Mouse (Mus musculus) adrenal gland, adult 2 months (tissue): ENCODE measurements around the gene Ergic1. TPM values are rescaled to one million over a fixed set of nuclear protein-coding genes. Genes with fewer than 3 reads are reported as not detected.

Experiments used
- DNase-seq: peaks from one replicate; pipeline ENCODE4 v3.0.0; 2021
- polyA plus RNA-seq: library from polyadenylated mRNA; depleted of rRNA; stranded (reverse); fragments of >200 nt; gene quantifications from 2 replicates; pipeline ENCODE4 v1.2.3, GENCODE M21; 2012
- total RNA-seq, 2 experiments: library from RNA; stranded (reverse); gene quantifications; 2 replicates each; pipeline ENCODE4 v1.2.3; 2021

Ergic1 gene
- total and polyA plus RNA-seq, 3 experiments = 156 to 170 (median 166) TPM

DNA sequence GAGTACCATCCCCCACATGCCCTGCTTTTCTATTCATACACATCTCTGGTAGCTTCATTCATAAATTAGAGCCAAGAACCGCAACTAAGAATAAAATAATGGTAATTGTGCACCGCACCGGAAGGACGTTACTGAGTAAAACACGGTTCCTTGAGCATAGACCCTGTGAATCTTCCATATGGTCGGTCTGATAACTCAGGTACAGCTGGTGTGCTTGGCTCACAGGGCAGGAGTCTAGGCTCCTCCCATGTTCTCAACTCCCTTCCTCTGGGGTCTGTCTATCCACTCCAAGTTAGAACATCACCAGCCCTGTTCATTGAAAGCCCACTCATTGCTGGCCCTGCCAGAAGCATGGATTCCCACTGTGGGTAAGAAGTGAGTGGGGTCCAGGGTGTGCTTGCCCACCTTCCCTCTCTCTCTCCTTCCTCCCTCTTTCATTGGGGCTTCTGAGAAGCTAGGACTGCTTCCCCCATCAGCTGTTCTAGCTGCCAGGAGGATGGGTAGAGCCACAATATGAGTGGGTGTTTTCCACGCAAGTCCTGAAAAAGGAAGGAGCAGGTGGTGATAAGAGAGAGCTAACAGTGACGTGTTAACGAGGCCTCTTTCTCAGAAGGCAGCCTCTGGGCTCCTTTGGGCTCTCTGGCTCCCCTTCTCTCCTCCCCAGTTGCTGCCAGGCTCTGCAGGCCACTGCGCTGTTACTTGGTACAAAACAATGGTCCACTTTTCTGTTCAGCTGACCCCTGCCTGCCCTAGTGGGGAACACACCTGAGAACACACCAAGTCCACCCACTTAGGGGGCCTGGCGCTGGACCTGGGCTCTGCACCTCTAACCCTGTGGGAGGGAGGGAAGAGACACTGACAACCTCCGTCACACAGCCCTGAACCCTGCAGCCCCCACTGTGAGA, 14.7 kb downstream of the Ergic1 start:
- DNase-seq = no peak

- peak; percentile 83 for DNase-seq
Measured at GRCm38 (mm10) chr17:26576833-26577232, 15.5 kb downstream of the Ergic1 start.

- no peak for DNase-seq
Measured at GRCm38 (mm10) chr17:26577309-26577708, 16.0 kb downstream of the Ergic1 start.

- DNase-seq = no peak
Measured at GRCm38 (mm10) chr17:26578162-26578561, 16.9 kb downstream of the Ergic1 start.

GRCm38 (mm10) chr17:26578771-26579170, 17.5 kb downstream of the Ergic1 start:
- no peak for DNase-seq

DNA sequence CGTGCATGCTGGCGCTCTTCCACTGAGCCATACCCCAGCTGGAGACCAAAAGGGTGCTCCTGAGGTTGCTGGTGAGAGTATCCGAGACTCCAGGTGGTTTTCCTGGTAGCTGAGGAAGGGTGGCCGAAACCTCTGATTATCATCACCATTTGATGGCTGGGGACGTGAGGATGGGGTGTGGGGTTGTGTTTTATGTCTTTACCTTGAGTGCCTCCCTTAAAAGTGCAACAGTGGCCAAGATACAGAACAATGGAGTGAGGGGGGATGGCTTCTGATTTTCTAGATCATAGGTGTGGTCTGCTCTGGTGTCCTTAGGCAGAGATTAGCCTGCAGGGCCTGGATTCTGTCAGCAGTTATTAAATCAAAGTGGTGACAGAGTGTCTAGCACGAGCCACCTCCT, 18.1 kb downstream of the Ergic1 start:
- no peak for DNase-seq

DNA sequence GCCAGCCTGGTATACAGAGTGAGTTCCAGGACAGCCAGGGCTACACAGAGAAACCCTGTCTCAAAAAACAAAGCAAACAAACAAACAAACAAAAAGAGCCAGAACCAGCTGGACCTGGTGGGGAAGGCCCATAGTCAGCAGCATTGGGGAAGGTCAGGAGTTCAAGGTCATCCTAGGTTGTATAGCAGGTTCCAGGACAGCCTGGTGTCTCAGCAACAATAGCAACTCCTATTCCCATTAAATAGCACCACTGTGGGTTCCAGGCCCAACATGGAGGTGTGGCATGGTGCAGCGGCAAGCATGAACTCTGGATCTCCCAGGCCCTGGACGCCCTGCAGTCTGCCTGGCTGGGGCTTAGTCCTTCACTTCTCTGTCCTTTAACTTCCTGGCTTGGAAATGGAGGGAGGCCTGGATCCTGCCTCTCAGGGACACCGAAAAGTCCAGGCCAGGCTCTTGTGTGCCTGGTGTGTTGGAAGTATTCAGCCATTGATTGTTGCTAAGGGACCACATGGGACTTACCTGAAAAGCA, 19.6 kb downstream of the Ergic1 start:
- no peak for DNase-seq

GRCm38 (mm10) chr17:26582297-26582696, 21.0 kb downstream of the Ergic1 start:
- DNase-seq = peak; percentile 91

DNA sequence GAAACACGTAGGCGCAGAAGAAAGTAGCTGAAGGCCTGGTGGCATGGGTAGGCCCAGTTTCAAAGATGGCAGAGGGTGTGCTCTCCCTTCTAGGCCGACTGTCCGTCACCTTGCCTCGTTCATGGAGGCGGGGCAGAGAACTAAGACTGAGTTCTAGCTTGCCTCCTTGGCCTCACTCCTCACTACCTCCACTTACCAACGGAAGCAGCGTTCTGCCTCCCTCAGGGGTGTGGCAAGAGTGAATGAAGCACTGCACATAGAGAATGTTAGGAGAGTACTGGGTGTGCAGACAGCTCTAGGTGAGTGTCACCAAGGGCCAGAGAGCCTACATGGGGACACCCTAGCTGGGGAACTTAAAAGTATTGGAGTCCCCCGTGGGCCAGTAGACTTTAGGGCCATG, 21.8 kb downstream of the Ergic1 start:
- no peak for DNase-seq

DNA sequence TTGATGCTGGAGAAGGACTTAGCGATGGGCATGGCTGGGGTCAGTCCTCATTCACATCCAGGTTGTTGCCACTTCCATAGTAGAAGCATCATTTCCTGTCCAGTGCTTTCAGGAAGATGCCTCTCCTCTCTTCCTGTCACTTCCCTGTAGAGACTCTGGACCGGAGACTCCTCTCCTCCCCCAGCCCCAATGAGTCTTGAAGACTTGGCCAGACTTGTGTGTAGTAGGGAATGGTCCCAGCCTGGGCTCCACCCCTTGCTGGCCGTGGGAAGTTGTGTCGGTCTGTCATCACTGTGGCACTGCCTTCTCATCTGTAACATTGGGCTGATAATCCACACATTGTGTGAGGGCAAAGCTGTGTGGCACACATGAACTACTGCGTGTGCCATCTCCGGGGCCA, 22.3 kb downstream of the Ergic1 start:
- DNase-seq = no peak

DNA sequence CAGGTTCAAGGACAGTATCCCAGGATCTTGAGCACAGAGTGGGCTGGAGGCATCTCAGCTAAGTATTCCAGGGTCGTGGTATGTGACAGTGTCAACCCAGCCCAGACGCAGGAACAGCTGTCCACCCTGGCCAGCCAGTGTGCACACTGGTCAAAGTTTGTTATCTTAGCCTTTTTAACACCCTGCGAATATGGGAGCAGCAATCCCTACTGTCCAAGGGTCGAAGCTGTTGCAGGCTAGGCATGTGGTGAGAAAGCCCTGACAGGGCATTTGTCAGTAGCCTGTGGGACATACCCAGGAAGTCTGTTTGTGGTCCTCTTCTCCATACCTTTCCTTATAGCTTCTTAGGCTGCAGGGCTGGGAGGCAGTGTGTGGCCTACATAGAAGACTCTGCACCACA, 22.8 kb downstream of the Ergic1 start:
- peak; percentile 51 for DNase-seq

DNA sequence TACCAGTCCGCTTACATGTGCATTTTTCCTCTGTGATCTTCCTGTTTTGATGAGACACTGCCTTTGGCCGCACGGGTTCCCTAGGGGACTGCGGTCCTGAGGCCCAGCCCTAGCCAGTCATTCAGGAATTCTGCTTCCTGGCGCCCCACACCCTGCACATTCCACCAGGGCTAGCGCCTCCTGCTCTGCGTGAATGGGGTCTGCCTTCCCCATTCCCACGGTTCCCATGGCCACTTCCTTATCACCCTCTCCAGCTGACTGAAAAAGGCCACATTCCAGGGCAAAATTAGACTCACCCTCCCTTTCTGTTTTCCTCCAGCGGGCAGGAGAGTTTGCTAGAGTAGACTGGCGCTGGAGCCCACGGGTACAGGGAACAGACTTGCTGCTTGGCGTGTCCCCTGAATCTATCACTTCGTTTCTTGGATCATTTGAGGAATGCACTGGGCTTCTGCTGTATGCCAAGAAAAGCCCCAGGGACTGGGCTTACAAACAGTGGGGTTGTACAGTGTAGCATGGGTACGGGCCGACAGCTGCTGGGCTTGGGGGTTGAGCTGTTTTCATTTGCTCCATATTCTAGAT, 23.4 kb downstream of the Ergic1 start:
- DNase-seq = peak; percentile 87

DNA sequence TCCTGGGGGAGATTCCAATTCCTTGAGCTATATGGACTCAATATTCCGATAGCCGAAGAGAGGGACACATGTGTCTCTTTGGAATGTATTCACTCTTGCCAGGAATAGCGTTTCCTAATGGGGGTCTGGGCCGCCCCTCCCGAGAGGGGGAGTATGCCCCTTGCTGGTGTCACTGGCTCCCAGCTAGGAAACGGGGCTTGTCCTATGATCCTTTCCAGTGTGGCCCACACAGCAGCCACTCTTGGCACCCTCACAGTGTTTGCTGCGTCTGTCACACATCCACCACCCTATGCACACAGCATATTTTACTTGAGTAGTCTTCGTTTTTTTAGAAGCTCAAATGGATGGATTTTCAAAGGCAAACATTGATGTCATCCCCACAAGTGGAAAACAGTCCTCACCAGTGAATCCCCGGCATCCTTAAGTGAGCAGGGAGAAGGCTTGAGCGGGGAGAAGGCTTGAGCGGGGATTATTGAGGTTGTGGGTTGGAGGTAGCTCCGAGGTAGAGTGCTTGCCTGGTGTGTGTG, 26.7 kb downstream of the Ergic1 start:
- DNase-seq = no peak

DNA sequence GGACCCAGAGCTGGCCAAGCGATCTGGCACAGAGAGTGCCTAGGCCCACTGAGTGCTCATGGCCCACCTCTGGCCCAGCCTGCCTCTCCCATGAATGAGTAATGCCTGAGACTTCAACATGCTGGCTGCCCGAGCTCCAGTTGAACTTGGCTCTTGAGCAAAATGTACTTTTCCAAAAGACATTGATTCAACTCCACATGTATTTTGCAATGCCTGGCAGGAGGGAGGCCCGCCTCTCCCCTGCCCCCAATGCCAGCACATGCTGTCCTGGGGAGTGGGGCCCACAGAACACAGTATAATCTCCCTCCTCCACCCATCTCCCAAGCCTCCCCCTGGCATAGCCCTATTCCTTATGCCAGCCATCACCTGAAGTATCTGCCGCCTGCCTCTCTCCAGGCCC, 31.2 kb downstream of the Ergic1 start:
- DNase-seq = peak; percentile 89

- DNase-seq = no peak
Measured at GRCm38 (mm10) chr17:26593199-26593598, 31.9 kb downstream of the Ergic1 start.

GRCm38 (mm10) chr17:26594171-26594570, 32.9 kb downstream of the Ergic1 start:
- DNase-seq = no peak

- DNase-seq = no peak
Measured at GRCm38 (mm10) chr17:26594958-26595357, 33.7 kb downstream of the Ergic1 start.

- DNase-seq = peak; percentile 50
Measured at GRCm38 (mm10) chr17:26595448-26596167, 34.3 kb downstream of the Ergic1 start.

DNA sequence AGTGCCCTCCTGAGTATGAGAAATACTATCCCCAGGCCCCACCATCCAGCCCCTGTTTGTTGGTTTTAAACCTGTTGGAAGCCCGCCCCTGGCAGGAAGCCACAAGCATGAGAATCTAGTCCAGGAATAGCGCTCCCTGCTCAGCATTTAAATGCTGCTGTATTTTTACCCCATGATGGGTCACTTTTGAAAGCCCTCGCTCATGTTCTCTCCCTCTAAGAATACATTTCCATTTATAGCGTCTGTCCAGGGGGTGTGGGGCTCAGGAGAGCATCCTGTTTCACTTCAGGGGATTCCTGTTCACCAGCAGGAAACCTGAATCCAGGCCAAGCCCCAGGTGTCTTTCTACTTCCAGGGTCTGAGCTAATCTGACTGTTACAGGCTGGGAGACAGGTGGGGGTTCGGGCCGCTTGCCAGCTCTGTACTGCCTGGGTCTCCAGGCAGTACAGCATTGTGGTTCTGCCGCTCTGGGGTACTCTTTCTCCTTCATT, 34.9 kb downstream of the Ergic1 start:
- DNase-seq = peak; percentile 62

DNA sequence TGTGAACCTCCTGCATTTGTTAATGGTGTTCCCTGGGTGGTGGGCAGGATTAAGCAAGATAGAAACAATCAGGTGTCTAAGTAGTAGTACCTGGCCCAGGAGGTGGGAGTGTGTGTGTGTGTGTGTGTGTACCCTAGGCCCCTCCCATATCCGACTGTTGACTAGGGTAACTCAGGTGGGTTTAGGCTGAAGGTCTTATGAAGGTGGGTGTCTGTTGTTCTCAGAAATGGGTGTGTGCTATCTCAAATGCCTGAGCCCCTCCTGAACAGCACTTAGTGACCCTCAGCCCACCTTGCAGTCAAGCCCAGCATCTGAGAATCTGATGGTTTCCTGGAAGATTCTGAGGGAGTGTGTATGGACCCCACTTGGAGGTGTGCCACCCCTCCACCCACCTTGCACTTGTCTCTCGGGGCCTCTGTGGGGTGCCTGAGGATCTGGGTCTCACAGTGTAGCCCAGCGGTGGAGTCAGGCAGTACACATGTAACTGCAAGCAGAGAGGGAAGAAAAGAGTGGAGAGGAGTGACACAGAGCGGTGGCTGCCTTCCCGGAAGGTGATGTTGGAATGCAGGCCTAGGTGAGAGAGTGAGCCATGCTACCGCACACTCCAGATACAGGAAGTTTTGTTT, 35.7 kb downstream of the Ergic1 start:
- no peak for DNase-seq

GRCm38 (mm10) chr17:26598845-26599244, 37.6 kb downstream of the Ergic1 start:
- DNase-seq = no peak
